Mouse (Mus musculus): ENCODE results near the gene Tfec. TPM values are rescaled to one million over a fixed set of nuclear protein-coding genes. Genes with fewer than 3 reads are reported as not detected.
A peak's percentile ranks its signal among the peaks of the same experiment; 100 is the strongest.

Tfec gene
- total RNA-seq, 1 experiment from 2014 or later: 22.9 TPM

DNA sequence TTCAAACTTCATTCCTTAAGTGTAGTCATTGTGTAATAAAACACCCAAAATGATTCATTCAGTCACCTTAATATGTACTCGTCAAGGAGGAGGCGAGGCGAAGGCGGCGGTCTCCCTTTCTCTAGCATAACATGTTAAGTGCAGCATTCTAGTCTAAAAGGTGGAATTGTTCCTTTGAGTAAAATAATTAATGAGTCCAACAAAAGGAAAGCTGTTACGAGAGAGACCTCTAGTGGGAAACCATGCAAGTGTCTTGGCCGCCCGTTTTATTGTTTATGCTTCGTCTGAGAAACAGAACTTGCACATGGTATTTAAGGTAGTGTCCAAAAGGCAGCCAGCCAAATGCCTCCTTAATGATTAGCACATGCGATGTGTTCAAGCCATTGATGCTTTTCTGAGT, 100.6 kb downstream of the Tfec start:
- peak; percentile 56; the same call in 1 of the 2 replicates for ATAC-seq (replicated peaks; ENCODE audit: low read depth, poor library complexity, severe bottlenecking)

DNA sequence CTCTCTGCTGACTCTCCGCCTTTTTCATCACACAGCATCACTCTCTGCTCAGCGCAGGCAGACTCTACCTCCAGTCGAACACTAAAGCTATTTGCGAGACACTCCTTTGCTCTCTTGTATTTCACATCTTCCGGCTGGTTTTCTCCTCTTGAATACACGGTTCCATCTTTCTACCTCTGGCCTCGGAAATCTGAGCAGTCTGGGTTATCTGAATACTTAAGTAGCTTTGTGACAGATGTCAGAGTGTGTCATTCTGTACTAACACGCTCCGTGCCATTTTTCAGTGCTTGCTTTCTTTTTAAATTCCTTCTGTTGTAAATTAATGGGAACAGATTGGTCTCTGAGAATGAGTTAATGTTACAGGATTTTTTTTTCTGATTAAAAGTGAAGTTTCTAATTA, 101.3 kb downstream of the Tfec start:
- ATAC-seq (replicated peaks; ENCODE audit: low read depth, poor library complexity, severe bottlenecking): no peak

DNA sequence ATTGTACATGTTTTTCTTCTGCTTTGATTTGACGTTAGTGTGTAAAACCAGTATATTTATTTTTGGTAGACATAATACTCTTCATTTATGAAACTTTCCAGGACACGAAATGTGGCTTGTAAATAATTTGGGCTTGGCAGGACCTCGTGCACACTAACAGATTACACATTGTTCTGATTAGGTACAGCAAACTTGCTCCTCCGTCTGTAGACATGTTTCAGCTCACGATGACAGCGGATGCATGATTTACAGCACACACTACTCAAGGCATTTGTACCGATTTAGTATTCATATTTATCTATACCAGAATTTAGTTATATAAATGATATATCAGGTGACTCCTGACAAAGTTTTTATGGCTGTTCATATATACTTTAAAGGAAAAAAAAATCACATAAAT, 104.2 kb downstream of the Tfec start:
- ATAC-seq (replicated peaks; ENCODE audit: low read depth, poor library complexity, severe bottlenecking): no peak

DNA sequence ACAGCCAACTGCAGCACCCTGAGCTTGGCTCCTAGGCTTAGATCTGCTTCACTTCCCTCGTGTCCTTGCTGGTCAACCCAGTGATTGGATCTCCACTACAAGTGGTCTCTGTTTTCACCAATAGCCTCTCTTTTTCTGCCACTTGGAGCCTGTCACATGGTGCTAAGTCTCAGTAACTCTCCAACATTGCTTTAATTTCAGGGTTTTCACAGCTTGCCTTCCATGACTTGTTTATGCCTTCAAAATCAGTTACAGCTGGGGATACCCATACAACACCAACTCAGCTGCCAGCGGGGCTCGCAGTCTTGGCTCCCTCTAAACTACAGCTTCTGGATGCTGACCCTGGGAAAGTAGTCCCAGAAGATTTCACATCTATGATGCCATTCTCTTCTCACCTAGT, 113.1 kb downstream of the Tfec start:
- ATAC-seq (replicated peaks; ENCODE audit: low read depth, poor library complexity, severe bottlenecking): no peak

Other genes starting within 250 kb of the Tfec start
- 55.5 and 59.1 TPM in 2 replicates for gene Tes, start 166.7 kb upstream of the Tfec start, total RNA-seq (2017)